Mouse (Mus musculus) heart, postnatal 0 days (tissue): ENCODE measurements around the gene Tiam1. TPM values are rescaled to one million over a fixed set of nuclear protein-coding genes. Genes with fewer than 3 reads are reported as not detected.

Source experiments
- ATAC-seq: fragments of 200-750 bp; cut with Nextera tagmentation; 2 replicates; pipeline ENCODE4 v1.8.0; 2017; ENCODE audit warnings: low read depth, moderate number of reproducible peaks, moderate library complexity; ENCODE audit not compliant: insufficient read depth
- DNase-seq: peaks from one replicate; pipeline ENCODE4 v3.0.0-alpha.2; 2016; ENCODE audit warnings: low spot score
- H3K27ac ChIP-seq: fragments of 300-500 bp; sonication (generic); 2 replicates; pipeline ENCODE4 v1.5.1; 2014; ENCODE audit warnings: low read depth, mild to moderate bottlenecking
- H3K27me3 ChIP-seq: fragments of 300-500 bp; sonication (generic); 2 replicates; pipeline ENCODE4 v1.6.1; 2014; ENCODE audit warnings: low read length, mixed read lengths; ENCODE audit not compliant: control insufficient read depth, insufficient read depth
- H3K36me3 ChIP-seq: fragments of 300-500 bp; sonication (generic); replicated peaks from 2 replicates; pipeline ENCODE4 v1.6.1; 2014; ENCODE audit warnings: low read length, mixed read lengths; ENCODE audit not compliant: control insufficient read depth, insufficient read depth
- H3K4me1 ChIP-seq: fragments of 300-500 bp; sonication (generic); 2 replicates; pipeline ENCODE4 v1.6.1; 2014; ENCODE audit warnings: antibody characterized with exemption; ENCODE audit not compliant: control insufficient read depth, insufficient read depth
- H3K4me2 ChIP-seq: fragments of 300-500 bp; sonication (generic); 2 replicates; pipeline ENCODE4 v1.6.1; 2014; ENCODE audit warnings: low read depth, mild to moderate bottlenecking, low read length, moderate library complexity
- H3K4me3 ChIP-seq: fragments of 300-500 bp; sonication (generic); 2 replicates; pipeline ENCODE4 v1.5.1; 2014; ENCODE audit warnings: low read depth, low read length
- H3K9ac ChIP-seq: fragments of 300-500 bp; sonication (generic); replicated peaks from 2 replicates; pipeline ENCODE4 v1.6.1; 2014; ENCODE audit warnings: low read depth, low read length, mixed read lengths
- H3K9me3 ChIP-seq: fragments of 300-500 bp; sonication (generic); replicated peaks from 2 replicates; pipeline ENCODE4 v1.6.1; 2016; ENCODE audit warnings: low read length; ENCODE audit not compliant: control insufficient read depth
- CTCF ChIP-seq: IDR thresholded peaks from 2 replicates; pipeline ENCODE4 v1.5.1; 2016; ENCODE audit warnings: antibody characterized with exemption, control low read depth, low read depth
- EP300 ChIP-seq: IDR thresholded peaks from 2 replicates; pipeline ENCODE4 v1.6.1; 2016; ENCODE audit warnings: antibody characterized with exemption, low read depth
- WGBS: fragments of 180-500 bp; shearing (Covaris S2); extraction: QIAGEN DNeasy Blood & Tissue Kit; methylation state at CpG from one replicate; pipeline ENCODE4 v1.1.7; 2014; 5-methylcytosine and 5-hydroxymethylcytosine counted together
- polyA plus RNA-seq: library from polyadenylated mRNA; unstranded; fragments of >200 nt; fragmentation: Nextera tagmentation; extraction: Ambion mirVana; gene quantifications from 2 replicates; pipeline ENCODE4 v1.2.1, GENCODE M21; 2015
- total RNA-seq: library from RNA; depleted of rRNA; stranded (reverse); fragments of >200 nt; gene quantifications from 2 replicates; pipeline ENCODE4 v1.2.3, GENCODE M21; 2014; ENCODE audit warnings: low replicate concordance

Gene Tiam1
- total and polyA plus RNA-seq, 2 experiments from 2014 or later = 2.6 to 3.6 TPM

GRCm38 (mm10) chr16:89773657-89774552 is 369.7 kb downstream of the Tiam1 start:
- H3K36me3 ChIP-seq = no peaks in the 10 kb centered on the region
- H3K27ac ChIP-seq = no peak overlapping the region
- H3K4me1 ChIP-seq = no peaks in the 10 kb centered on the region
- no peak for TF ChIP-seq EP300
- peak; percentile 90 for TF ChIP-seq CTCF
- peak; percentile 73 for DNase-seq
- no peak overlapping the region for H3K9ac ChIP-seq
- H3K27me3 ChIP-seq = peaks cover 15% of the 10 kb centered on the region; the same call in 1 of the 2 replicates
- ATAC-seq = peak; percentile 87
- H3K9me3 ChIP-seq = peaks cover 15% of the 10 kb centered on the region
- 10% methylated on average over 30 of the region's 30 CpGs for WGBS
- H3K4me2 ChIP-seq = peak overlapping the region; percentile 71
- peak overlapping the region; percentile 42 for H3K4me3 ChIP-seq

GRCm38 (mm10) chr16:89765919-89766318 is 377.6 kb downstream of the Tiam1 start:
- WGBS = 81% methylated on average over 11 of the region's 11 CpGs
- ATAC-seq = no peak
- H3K4me2 ChIP-seq = no peak overlapping the region
- H3K9me3 ChIP-seq = peaks cover 17% of the 10 kb centered on the region
- H3K4me1 ChIP-seq = no peaks in the 10 kb centered on the region
- TF ChIP-seq EP300 = no peak
- TF ChIP-seq CTCF = no peak
- no peak overlapping the region for H3K4me3 ChIP-seq
- no peak for DNase-seq
- 0 out of 2 replicates have a peak, but pooled peaks cover 3% of the 10 kb centered on the region for H3K27me3 ChIP-seq
- H3K36me3 ChIP-seq = no peaks in the 10 kb centered on the region
- H3K9ac ChIP-seq = no peak overlapping the region
- H3K27ac ChIP-seq = no peak overlapping the region

- Histone ChIP-seq H3K27me3 (0 out of 2 replicates have a peak, but pooled peaks cover 3% of the 10 kb centered on the region), H3K27ac (no peak overlapping the region), H3K4me1 (no peaks in the 10 kb centered on the region), H3K4me3 (no peak overlapping the region), H3K9ac (no peak overlapping the region), H3K4me2 (no peak overlapping the region), H3K36me3 (no peaks in the 10 kb centered on the region), H3K9me3 (peaks cover 17% of the 10 kb centered on the region)
- WGBS = 10% methylated on average over 8 of the region's 8 CpGs
- ATAC-seq (no peak), DNase-seq (peak; percentile 39)
- TF ChIP-seq EP300 (no peak), CTCF (peak; percentile 71)
Measured at GRCm38 (mm10) chr16:89765470-89765869, 378.1 kb downstream of the Tiam1 start.

- no peak overlapping the region for H3K4me3 ChIP-seq
- TF ChIP-seq EP300 (no peak), CTCF (no peak)
- no peak for ATAC-seq
- H3K27ac ChIP-seq = no peak overlapping the region
- peaks cover 2% of the 10 kb centered on the region; the same call in 1 of the 2 replicates for H3K9me3 ChIP-seq
- H3K4me1 ChIP-seq = no peaks in the 10 kb centered on the region
- 0 out of 2 replicates have a peak, but pooled peaks cover 3% of the 10 kb centered on the region for H3K27me3 ChIP-seq
- no peak overlapping the region for H3K9ac ChIP-seq
- no peak for DNase-seq
- H3K4me2 ChIP-seq = no peak overlapping the region
- WGBS = 63% methylated on average over 2 of the region's 2 CpGs
- no peaks in the 10 kb centered on the region for H3K36me3 ChIP-seq
Measured at GRCm38 (mm10) chr16:89763812-89764211, 379.8 kb downstream of the Tiam1 start.

- Histone ChIP-seq H3K27ac (no peak overlapping the region), H3K27me3 (0 out of 2 replicates have a peak, but pooled peaks cover 3% of the 10 kb centered on the region), H3K9ac (no peak overlapping the region), H3K9me3 (no peaks in the 10 kb centered on the region), H3K4me1 (no peaks in the 10 kb centered on the region), H3K4me3 (no peak overlapping the region), H3K36me3 (no peaks in the 10 kb centered on the region), H3K4me2 (peak overlapping the region; percentile 17; the same call in 1 of the 2 replicates)
- no peak for DNase-seq
- TF ChIP-seq CTCF (no peak), EP300 (no peak)
- ATAC-seq = 0 out of 2 replicates have a peak, but pooled peaks have one; percentile 17
- WGBS = 74% methylated on average over 10 of the region's 10 CpGs
Measured at GRCm38 (mm10) chr16:89762523-89762922, 381.0 kb downstream of the Tiam1 start.
